Mouse (Mus musculus): ENCODE data around the gene Lrrc15. TPM values are rescaled to one million over a fixed set of nuclear protein-coding genes. Genes with fewer than 3 reads are reported as not detected.

Gene Lrrc15
- total and polyA plus RNA-seq, 3 experiments: 0.02 to 0.06 TPM; not detected in 1

DNA sequence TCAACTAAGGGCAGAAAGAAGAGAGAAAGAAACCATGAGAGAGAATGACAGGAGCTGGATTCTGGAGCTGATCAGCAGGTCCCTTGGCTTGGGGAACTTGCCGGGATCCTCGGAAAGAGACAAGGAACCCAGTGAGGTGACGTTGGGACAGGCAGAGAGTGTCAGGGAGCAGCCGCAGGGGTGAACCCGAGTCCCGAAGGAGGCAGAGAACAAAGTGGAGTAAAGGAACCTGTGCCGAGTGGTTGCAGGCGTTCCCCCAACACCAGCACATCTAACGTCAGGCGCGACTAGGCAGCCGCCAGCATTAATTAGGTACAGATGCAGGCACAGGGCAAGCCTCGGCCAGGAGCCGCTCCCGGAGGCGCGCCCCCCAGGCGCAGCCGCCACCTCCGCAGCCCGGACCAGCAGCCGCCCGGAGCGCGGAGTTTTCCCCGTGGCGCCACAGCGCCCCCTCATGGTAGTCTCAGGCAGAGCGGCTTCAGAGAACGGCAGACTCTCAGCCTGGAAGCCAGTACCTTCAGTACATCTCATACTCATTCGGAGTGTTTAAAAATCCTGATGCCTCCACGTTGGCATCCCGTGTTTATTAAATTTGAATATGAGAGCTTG is 46.9 kb downstream of the Lrrc15 start:
- peak; percentile 88 for DNase-seq

- no peak for DNase-seq
Observed at GRCm38 (mm10) chr16:30235577-30235976, 47.5 kb downstream of the Lrrc15 start.

DNA sequence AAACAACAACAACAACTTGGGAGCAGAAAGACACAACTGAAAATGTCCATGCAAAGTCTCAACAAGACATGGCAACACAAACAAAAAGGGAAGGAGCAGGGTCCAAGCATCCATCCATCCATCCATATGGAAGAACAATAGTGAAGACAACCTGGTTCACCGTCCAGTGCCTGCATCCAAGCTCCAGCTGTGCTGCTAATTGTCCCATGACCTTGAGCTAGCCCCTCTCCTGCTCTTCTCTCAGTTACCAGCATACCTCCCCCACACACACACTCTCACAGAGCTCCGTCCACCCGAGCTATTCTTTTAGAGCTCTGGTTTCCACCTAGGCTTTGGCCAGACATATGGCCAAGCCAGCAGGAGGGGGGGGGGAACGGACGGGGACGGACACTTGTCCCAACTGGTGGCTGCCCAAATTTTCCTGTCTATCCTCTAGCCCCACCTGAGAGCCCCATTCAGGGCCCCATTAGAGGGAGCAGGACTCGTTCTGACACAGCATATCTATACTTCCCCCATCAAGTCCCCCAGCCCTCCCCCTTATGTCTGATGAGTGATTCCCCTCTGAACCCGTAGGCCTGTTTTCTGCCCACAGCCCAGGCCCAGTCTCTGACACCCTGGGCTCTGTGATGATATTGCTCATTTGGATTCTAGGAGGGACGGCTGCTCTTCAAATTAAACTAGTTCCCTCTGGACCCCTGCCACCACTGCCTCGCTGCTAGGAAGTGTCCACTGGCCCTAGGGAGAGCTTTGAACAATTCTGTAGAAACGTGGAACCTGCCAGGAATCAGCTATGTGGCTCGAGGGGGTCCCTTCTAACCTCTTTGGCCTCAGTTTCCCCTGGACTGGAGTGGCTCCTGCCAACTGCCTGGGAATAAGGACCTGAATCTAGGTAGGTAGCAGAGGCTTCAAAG is 48.2 kb downstream of the Lrrc15 start:
- no peak for DNase-seq

DNA sequence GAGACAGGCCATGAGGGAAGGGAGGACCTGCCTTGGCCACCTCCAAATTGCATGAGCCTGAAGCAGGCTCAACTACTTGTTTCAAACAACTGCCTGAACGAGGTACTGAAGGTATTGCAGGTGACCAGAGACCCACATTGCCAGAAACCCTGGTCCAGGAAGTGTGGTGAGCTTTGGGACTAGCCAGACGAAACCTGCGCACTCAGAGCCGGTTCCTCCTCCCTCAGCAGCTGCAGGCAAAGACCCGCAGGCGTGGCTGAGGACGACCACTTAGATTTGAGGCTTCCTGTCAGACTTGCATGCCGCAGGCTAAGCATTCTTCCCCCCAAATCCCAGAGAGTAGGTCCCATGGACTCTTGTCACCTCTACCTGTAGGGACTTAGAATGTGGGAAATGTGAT is 49.0 kb downstream of the Lrrc15 start:
- no peak for DNase-seq

DNA sequence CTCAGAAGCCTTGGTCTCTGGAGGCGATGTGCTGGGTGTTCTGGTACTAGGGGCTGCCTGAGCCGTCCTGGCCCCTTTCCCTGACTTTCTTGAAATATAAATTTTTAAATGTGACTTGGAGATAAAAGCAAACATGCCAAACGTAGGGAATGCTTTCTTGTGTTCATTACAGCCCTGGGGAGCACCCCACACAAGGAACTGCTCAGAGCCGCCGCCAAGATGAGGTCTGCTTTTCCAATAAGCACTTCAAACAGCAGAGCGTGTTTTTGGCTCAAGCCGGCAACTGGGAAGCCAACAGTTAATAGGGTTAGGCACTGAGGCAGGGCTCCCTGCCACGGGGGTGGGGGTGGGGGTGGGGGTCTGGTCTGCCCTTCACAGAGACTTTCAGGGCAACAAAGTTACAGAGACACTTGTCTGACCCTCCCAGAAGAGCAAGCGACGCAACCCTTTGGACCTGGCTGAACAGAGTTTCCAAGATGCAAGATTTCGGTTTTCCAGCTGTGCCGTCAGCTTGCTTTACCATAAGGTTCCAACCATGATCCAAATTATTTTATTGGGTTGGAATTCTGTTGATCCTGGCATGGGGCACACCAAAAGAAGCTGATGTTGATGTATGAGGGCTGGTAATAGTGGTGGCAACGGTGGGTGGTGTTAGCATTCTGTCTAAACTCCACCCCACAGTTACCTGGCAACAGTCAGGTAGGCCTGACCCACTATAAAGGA is 51.0 kb downstream of the Lrrc15 start:
- no peak for DNase-seq

DNA sequence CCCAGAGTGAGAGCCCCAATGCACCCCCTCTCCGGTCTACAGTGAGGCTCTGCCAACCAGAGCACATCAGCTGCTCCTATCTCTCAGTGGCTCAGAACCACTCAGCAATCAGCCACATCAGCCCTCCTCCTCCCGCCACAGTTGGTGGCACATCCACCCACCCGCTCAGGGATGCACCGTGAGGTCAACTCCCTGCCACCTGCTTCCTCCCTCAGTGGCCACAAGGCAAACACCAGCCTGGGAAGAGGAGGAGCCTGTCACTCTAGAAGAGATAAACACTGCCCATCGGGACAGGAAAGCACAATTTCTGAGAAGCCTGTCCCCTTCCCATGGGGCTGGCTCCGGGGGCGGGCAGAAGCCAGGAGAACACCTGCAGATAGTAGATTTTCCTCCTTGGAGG is 55.7 kb downstream of the Lrrc15 start:
- no peak for DNase-seq

DNA sequence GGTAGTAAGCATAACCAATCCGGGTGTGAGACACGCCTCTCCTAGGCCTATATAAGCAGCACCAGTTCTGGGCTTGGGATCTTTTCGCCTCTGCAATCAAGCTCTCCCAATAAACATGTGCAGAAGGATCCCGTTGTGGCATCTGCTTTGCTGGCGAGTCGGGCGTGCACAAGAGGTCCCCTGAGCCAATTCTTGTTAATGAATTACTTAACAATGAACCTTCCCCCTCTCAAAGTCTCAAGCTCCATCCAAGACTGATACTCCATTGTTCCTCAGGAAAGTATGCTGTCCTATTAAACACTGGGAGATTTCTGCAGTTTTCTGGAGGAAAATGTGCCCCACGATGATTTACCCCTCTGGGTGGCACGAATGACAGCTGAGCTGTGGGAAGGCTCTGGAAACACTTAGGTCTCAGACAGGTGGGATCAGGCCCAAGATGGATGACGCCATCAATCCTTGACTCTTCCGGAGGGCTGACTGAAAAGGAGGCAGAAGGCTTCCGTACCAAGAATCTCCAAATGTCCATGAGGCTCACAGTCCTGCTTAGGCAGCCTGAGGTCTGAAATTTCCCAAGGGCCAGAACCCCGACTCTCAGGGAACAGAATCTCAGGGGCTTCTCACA is 61.8 kb downstream of the Lrrc15 start:
- DNase-seq: no peak

Other genes with a start within 250 kb of the Lrrc15 start
- gene Hes1, start 218.9 kb downstream of the Lrrc15 start, total RNA-seq (2021): 10 to 100 TPM; 13.3 to 40.9 TPM
- gene Hes1, start 218.9 kb downstream of the Lrrc15 start, polyA plus RNA-seq (2012; rRNA removed): 199 and 336 TPM in 2 replicates
- 1 to 10 TPM; 2.4 to 3.6 TPM for gene Cpn2, start 15.8 kb downstream of the Lrrc15 start, total RNA-seq (2021)
- 1.2 and 1.7 TPM in 2 replicates for gene Cpn2, start 15.8 kb downstream of the Lrrc15 start, polyA plus RNA-seq (2012; rRNA removed)
- under 1 TPM in 1 of 2 experiments, not detected in 1; 0.17 TPM for gene Gp5, start 27.5 kb upstream of the Lrrc15 start, total RNA-seq (2021)
- gene Gp5, start 27.5 kb upstream of the Lrrc15 start, polyA plus RNA-seq (2012; rRNA removed): 0.04 and 0.35 TPM in 2 replicates
- 10 to 100 TPM; 71.3 to 98.1 TPM for gene Atp13a3, start 122.7 kb upstream of the Lrrc15 start, total RNA-seq (2021)
- 65.3 and 69.3 TPM in 2 replicates for gene Atp13a3, start 122.7 kb upstream of the Lrrc15 start, polyA plus RNA-seq (2012; rRNA removed)

Data from adrenal gland, adult 2 months (tissue).